Mouse (Mus musculus): ENCODE measurements around the gene AI661453.

- TF ChIP-seq CTCF (IDR thresholded peaks at IDR 0.05; ENCODE audit: low read depth, low read length) (no peak), POLR2A (IDR thresholded peaks at IDR 0.05; ENCODE audit: borderline replicate concordance, low read depth, low read length) (no peak)
Measured at GRCm38 (mm10) chr17:47450880-47451565, 14.6 kb downstream of the AI661453 start.

Measured in bone marrow macrophage, adult 2 months (primary cell).